Mouse (Mus musculus) cerebellum, postnatal 25 days (tissue): Measurements from ENCODE around the gene Rph3al.
A peak's percentile ranks its signal among the peaks of the same experiment; 100 is the strongest.

Experiments used
- DNase-seq, 2 experiments: peaks; one replicate each; pipeline ENCODE4 v3.0.0; 2021; ENCODE audit warnings: mixed read lengths in 2 of 2

The Rph3al gene

GRCm38 (mm10) chr11:75938379-75938906 lies at the start of gene Rph3al:
TSS of gene Rph3al (minus strand) at chr11:75938429.
- no peak for DNase-seq

DNA sequence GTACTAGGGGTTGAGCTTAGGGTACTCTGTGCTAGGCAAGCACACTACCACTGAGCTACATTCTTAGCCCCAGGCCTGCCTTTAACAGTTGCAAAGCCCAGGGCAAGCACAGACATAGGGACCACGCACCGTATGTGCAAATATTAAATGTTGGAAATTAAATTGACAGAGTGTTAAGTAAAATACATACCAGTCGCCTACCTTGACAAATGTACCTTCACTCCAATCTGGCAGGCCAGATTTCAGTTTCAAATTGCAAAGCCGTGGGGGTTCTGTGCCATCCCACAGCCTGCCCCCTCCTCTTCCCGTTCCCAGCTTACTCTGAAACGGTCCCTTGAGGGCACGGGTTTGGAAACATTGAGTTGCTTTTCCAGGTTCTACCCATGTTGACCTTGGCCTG lies 47.7 kb upstream of the Rph3al start:
- no peak for DNase-seq

DNA sequence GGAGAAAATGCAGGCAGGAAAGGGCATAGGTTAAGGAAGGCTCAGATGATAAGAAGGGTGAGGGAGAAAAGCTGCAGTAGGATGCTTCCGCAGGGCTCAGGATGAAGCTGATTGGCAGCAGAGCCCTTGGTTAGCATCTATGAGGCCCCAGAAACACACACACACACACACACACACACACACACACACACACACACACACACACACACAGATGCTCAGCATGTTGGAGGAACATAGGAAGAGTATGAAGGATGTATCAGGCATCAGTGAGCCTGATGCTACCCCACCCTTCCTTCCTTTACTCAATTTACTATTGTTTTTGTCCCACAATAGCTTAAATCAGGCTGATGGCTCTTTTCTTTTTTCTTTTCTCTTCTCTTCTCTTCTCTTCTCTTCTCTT lies 46.4 kb upstream of the Rph3al start:
- DNase-seq, result no peak

DNA sequence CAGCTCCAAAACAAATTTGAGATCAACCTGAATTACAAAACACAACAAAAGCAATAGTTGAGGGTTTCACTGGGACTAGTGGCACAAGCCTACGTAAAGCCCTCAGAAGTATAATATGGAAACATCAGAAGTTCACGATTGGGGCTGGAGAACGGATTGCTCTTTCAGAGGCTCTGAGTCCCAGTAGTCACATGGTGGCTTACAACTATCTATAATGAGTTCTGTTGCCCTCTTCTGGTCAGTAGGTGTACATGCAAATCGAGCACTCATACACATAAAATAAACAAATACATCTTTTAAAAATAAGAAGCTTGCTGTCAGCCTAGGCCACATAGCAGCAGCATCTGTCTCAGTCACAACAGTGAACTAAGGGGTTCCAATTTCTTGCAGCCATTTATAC lies 45.0 kb upstream of the Rph3al start:
- no peak for DNase-seq

GRCm38 (mm10) chr11:75980413-75980812 lies 42.2 kb upstream of the Rph3al start:
- no peak for DNase-seq

DNA sequence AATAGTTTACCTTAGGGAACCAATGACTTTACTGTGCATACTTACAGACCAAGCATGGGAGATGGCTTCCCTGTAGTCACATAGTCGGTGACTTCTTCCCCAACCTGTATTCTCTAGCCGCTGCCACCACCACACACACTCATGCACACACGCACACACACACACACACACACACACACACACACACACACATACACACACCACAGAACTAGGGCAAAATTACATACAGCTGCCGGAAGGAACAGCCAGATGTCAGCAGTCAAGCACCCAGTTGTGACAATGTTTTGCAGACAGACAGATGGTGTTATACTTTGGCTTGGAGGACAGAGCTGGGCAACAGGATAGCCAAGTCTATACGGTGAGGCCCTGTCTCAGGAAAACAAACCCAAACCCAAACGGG lies 39.8 kb upstream of the Rph3al start:
- DNase-seq, result no peak

DNA sequence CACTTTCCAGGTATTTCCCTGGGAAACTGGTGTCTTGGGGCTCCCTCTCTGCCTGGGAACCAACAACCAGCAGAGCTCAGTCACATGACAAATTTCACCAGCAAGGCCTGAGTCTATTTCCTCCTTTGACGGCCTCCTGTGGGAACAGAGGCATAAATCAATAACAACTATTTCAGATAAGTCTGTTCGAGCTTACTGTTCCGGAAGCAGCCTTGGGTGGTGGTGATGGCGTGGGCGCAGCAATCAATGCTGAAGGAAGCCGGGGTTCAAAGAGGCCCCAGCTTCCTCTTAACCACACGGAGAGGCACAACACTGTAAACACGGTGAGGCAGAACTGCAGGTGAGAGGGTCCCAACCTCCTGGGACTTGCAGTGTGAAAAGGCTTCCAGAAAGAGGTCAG lies 38.5 kb upstream of the Rph3al start:
- DNase-seq, result no peak

DNA sequence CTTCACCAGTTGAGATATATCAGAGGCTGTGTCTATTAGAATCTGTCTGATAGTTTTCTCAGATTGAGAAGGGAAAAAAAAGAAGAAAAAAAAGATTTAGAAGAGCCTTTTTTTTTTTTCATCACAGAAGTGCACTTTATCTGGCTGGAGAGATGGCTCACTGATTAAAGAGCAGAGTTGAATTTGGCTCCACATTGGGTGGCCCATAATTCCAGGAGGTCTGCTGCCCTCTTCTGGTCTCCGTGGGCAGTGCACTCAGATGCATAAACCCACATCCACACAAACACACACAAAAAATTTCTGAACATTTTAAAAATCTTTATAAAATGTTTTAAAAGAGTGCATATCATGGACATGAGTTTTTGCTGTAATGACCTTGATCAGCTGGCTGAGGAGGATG lies 35.8 kb upstream of the Rph3al start:
- DNase-seq, result peak in 1 of 2 experiments; percentile 26

- DNase-seq, result peak in 1 of 2 experiments; percentile 32
These were observed 34.8 kb upstream of the Rph3al start for GRCm38 (mm10) chr11:75972916-75973567.

DNA sequence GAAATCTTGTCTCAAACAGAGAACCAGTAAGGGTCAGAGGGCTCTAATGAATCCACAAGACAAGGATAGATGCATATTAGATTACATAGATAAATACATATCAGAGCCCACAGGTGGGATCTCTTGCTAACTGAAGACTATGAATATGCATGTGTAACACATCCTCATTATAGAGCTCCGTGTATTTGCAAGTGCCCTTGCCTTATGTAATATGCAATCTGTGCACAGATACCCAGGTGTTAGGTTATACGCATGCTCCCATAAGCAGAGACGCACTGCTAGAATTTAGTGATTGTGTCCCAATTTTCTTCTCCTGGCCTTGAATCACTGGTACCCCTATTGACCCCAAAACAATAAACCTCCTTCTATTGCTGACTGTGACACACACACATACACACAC lies 34.0 kb upstream of the Rph3al start:
- no peak for DNase-seq

- no peak for DNase-seq
These were observed 32.4 kb upstream of the Rph3al start for GRCm38 (mm10) chr11:75970629-75971028.

DNA sequence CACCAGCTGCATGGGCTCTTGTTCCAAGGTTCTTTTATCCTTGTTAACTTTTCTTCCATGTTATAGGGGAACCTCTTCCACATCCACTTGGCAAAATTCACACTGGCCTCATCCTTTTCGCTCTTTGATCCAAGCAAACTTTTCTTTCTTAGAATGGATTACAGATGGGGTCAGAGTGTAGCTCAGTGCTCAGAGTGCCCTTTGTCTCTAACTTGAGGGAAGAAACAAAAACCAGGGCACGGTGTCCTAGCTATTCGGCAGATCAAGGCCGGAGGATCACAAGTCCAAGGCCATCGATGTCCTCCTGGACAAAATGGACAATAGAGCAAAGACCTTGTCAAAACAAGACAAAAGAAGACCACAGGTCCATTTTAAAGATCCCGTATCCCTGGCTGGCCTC lies 30.5 kb upstream of the Rph3al start:
- DNase-seq, result no peak

DNA sequence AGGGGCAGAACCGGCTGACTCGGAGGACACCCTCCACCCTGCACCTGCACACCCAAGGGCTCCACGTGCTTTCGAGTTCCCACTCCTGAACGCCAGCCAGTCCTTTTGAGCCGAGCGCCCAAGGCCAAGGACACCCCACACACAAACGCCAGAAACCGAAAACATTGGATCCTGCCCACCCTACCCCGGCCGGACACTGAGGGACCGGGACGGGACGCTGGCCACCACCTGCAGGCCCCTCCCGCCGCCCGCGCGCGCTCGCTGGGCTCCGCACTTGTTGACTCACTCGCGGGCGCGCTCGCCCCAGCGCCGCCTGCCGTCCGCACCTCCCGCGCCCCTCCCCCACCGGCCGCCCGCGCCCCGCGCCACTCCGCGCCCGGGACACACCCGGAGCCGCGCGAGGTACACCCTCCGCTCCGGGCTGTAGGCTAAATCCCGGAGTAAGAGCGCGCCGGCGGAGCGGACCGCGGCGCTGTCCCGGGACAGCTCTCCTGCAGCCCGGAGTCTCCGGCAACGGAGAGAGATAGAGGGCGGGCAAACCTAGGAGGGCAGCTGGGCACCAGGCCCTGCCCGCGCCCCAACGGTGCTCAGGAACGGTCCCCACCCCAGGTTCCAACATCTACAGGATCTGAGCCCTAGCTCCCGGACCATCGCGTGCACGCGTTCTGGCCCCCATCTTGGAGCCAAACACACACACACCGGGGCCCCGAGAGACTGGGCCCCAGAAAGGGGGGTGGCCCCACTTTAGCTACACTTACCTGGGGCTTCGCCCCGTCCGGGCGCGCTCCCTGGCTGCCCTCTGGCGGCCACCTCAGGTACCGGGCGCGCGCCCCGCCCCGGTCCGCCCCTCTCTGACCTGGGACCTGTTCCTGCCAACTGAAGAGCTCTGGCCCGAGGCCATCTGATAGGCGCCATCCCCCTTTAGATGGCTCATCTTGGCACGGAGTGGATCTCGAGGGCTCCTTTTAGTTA lies 28.5 kb upstream of the Rph3al start:
- DNase-seq, result peak; percentile 84 to 87

DNA sequence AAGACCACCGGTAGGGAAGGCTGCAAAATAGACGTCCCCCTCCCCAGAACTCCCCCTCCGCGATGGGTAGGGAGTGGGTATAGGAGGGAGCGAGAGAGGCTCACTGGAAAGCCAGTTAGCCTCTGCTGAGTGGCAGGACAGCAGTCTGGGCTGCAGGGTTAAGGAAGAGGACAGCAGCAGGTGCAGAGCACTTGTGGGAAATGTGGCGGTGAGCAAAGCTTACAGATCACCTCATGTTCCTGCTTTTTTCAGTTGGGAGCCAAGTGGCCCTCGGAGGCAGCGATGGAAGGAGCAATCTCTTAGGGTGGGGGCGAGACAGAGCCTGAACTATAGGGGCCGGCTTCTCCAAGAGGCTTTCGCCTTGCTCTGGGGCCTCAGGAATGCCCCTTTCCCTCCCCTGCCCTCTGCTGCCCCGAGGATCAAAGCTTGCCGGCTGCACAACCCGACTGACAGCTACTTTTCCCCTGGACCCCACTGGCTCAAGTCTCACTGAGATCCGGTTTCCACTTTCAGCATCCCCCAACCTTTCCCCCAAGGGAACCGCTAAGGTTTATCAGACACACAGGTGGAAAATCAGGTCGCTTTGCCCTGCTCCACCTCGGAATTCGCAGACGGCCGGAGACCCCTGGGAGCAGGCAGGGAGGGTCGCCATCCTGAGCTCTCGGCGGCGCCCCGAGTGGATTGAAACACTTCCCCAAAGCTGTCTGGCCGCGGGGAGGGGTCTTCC lies 27.6 kb upstream of the Rph3al start:
- no peak for DNase-seq

GRCm38 (mm10) chr11:75964476-75964730 lies 26.2 kb upstream of the Rph3al start:
- DNase-seq, result no peak

GRCm38 (mm10) chr11:75963730-75964475 lies 25.7 kb upstream of the Rph3al start:
- DNase-seq, result peak in 1 of 2 experiments; percentile 54

- DNase-seq, result no peak
These were observed 23.6 kb upstream of the Rph3al start for GRCm38 (mm10) chr11:75961782-75962181.

DNA sequence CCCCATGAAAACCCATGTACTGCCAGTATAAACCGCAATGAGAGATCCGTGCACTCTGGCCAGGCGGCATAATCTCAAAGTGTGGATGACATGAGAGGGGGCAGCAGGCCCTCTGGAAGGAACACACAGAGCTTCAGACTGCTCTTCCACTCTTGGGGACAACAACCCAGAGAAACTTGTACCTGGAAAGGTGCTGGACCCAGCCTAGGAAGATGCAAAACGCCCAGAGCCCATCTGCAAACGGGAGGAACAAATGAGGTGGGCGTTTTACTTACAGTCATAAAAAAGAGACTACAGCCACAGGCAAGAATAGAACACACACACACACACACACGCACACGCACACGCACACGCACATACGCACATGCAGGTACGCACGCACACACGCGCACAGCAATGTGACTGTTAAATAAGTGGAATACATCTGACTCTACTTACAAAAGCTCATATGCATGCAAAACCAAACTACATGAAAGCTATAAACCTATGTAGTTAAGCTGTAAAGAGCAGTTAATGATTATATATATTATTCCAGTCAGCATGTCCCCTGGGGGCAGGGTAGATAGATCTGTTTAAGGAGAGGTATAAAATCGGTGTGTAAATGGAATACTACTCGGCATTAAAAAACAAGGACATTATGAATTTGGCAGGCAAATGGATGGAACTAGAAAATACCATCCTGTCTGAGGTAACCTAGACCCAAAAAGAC lies 19.0 kb upstream of the Rph3al start:
- DNase-seq, result no peak

DNA sequence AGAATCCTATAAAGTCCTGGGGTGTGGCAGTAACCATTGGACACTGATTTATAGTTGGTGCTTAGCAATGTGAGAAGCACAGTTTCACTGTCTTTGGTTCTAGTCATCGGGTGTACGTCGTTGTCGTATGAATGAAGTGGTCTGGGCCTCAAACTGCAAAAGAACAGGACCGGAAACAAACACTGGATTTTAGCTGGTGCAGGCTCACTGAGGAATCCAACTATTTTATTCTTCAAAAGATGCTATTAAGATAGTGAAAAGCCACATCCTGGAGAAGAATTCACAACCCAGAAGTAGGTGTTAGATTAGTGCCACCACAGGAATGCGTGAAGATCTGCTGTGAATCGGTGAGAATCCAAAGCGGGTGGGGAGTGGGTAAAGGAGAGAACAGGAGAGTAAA lies 18.4 kb upstream of the Rph3al start:
- DNase-seq, result no peak

DNA sequence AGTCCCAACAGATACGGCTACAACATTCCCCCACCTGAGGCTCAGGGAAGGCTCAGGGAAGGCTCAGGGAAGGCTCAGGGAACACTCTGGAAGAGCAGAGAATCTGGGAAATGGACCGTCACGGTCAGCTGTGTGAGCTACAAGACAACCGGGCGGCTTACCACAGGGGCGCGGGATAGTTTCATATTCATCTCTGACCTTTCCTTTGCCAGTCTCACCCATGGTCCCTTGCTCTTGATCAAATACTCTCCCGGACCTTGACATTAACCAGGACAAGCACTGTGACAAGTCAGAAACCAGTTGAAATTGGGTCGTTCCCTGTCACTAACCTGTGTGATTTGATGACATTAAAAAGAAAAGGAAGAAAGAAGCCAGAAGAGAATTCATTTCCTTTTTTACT lies 16.7 kb upstream of the Rph3al start:
- no peak for DNase-seq

DNA sequence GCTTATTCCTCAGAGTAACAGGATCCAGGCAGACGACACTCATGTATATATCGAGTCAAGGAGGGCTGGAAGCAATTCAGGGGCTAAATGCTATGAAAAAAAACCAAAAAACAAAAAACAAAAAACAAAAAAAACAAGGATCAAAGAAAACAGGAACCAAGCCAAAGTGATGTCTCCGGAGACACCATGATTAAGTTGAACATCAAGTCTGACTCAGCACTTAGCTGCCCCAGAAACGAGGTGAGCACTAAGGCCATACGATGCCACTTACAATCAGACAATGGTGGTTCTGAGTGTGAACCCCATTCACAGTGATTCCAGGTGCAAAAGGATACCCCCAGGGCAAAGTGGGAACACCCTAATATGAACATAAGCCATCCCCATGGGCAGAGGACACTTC lies 13.7 kb upstream of the Rph3al start:
- no peak for DNase-seq

GRCm38 (mm10) chr11:75950459-75950858 lies 12.2 kb upstream of the Rph3al start:
- DNase-seq, result no peak
